Mouse (Mus musculus) megakaryocyte, adult 5-6 weeks (primary cell): ENCODE results near the gene Slc8a1. TPM values are rescaled to one million over a fixed set of nuclear protein-coding genes. Genes with fewer than 3 reads are reported as not detected.

ENCODE experiments used
- ATAC-seq: 2 replicates; pipeline ENCODE4 v1.8.0; 2016; ENCODE audit warnings: mild to moderate bottlenecking, inconsistent platforms; ENCODE audit not compliant: poor library complexity, severe bottlenecking
- total RNA-seq, 2 experiments: library from RNA; stranded (forward) in 1 of 2; stranded (reverse) in 1 of 2; fragments of 153-499, 151-499 nt in 1 of 2; fragments of 221-1000, 200-1000 nt in 1 of 2; gene quantifications; 2 replicates each; pipeline versions ENCODE4 v1.2.3 to v1.2.4; 2015 to 2017

Gene Slc8a1
- total RNA-seq, 2 experiments from 2014 or later: 23.5 to 24.6 TPM

GRCm38 (mm10) chr17:81377757-81378299 is 360.3 kb downstream of the Slc8a1 start:
- no peak for ATAC-seq

GRCm38 (mm10) chr17:81377195-81377594 is 361.0 kb downstream of the Slc8a1 start:
- ATAC-seq: no peak

- ATAC-seq: no peak
These were observed 362.3 kb downstream of the Slc8a1 start for GRCm38 (mm10) chr17:81375901-81376300.

- no peak for ATAC-seq
These were observed 369.1 kb downstream of the Slc8a1 start for GRCm38 (mm10) chr17:81369036-81369435.

- no peak for ATAC-seq
These were observed 369.7 kb downstream of the Slc8a1 start for GRCm38 (mm10) chr17:81368503-81368902.

- ATAC-seq: no peak
These were observed 374.8 kb downstream of the Slc8a1 start for GRCm38 (mm10) chr17:81363368-81363767.

DNA sequence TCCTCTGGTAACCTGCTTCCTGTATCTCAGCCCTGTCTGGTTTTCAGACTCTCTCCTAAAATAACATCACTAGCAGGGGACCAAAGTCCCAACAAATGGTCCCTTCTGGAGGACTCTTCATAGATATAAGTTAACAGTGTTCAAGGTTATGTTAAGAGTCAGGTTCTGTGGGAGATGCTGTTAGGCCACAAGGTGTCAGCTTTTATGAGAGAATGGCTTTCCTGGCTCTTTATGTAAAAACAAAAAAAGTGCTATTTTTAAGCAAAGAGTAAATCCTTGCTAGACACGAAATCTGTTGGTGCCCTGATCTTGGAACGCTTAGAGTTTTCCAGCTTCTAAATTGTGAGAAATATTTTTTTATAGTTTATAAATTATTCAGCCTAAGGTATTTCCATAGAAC is 377.6 kb downstream of the Slc8a1 start:
- no peak for ATAC-seq

GRCm38 (mm10) chr17:81360032-81360431 is 378.1 kb downstream of the Slc8a1 start:
- ATAC-seq: no peak

DNA sequence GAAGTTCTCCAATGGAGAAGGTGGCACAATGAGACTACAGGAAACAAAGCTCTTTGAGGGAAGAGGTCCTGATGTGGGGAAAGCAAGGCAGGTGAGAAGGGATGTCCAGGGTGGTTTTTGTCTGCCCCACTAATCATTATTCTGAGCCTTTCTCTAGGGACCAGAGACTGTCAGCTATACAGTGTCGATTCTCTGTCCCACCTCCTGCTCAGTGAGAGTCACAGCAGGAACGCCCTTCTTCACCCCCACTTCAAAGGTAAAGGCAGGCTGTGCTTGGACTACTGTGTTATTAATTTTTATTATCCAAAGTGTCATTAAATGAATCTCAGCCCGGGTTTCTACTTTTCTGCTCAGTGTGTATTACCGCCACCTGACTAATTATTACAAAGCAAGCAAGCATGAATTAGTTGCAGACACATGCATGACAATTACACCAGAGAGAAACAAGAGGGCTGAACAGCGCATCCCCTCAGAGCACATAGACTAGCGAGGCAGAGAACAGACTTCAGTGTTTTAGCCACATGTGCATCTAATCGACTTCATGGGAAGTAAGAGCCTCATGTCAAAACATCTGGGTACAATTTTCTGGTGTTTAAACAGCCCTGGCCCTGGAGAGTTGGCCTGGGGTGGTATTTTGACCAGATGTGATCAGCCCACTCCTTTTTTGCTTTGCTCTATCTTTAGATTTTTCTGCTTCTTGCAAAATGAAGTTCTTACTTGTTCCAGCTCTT is 402.0 kb downstream of the Slc8a1 start:
- no peak for ATAC-seq

DNA sequence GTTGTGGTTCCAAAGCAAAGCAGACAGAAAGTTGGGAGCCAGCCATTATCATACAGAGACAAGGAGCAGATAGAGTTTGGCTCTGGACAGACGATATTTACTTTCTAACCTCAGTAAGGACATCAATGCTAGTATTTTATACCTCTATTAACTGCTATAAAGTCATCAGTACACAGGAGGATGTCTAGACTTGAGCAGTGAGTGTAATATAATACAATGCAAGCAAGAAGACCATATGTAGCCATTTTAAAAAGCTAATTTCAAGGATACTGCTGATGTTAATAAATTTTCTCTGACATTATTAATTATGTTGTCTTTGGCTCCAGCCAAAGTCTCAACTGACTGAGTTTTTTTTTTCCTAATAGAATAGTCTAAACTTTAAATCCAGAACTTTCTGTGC is 402.7 kb downstream of the Slc8a1 start:
- no peak for ATAC-seq
